Mouse (Mus musculus) thymus, postnatal 10 days (tissue): ENCODE data around the gene Dkkl1.

ENCODE experiments used
- DNase-seq, 2 experiments: peaks; one replicate each; pipeline ENCODE4 v3.0.0; 2021; ENCODE audit warnings: low spot score in 2 of 2

The Dkkl1 gene

DNA sequence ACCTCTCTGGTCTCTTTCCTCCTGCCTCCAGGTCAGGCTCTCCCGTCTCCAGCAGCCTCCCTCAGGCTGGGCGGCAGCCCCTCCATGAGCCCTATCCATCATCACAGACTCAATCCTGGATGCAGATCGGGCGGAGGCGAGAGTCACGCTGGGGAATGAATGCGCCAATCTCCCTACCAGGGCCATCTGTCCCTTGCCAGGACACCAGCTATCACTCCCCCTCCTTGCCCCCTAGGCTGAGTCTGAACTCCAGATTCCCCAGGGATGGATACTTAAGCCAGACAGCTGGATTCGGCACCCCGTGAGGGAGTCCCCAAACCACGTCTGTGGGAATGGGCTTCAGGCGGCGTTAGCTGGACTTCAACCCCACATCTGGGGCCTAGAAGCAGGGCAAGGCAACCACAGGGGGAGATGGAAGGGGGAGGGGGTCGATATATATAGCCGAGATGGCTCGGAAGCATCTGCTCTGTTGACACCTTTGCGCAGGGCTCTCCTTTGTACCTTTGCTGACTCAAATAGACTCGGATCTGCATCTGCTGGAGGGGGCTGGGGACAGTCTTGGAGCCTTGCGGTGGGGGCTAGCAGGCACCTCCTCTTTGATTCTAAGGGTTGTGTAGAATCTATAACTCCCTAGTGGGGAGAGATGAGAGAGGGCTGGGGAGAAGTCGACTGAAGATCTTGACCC is 44.0 kb downstream of the Dkkl1 start:
- no peak for DNase-seq

DNA sequence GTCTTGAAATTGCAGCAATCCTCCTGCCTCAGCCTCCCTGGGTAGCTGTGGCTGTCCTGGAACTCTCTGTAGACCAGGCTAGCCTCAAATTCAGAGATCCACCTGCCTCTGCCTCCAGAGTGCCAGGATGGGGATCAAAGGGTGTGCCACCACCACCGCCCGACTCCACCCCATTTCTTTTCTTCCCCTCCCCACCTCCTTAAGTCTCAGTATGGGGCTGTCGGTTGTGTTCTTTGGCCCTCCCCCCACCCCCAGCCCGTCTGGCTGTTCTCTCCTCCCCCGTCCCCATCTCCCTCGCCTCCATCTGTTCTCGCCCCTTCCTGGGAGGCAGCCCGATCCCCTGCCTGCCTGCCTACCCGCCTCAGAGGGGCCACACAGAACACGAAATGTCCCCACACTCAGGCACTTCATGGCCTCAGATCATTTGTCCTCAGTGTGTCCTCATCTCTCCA is 45.0 kb downstream of the Dkkl1 start:
- DNase-seq, result no peak

DNA sequence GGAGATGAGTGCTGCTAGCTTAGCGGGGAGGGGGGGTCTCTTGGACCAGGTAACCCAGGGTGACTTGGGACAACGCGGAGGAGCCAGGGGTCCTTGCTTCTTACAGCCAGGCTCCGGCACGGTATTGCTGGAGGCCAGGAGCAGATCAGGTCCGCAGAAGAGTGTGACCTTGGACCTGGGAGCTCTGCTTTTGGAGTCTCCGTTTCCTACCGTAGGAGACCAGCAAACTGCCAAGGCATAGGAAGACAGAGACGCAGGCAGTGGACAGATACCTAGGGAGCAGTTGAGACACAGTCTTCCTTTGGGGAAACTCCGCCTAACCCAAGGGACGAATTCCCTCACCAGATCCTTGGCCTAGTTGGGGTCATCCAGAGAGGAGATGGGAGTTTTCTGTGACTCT is 46.2 kb downstream of the Dkkl1 start:
- DNase-seq, result no peak

DNA sequence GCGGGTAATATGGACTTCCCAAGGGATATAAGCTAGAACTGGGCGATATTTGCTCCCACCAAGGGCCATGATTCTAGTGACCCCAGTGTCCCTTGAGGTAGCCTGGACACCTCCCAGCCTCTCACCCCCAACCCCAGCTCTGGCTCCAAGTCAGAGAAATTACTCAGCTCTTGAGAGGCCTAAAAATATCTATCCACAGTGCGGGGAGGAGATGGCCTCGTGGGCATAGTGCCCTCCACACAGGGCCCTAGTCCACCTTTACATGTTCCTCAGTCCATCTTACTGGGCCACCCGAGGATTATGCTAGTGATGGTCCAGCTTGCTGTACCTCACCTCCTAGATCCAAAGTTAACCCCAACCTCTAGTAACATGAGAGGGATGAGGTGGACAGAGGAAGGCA is 47.1 kb downstream of the Dkkl1 start:
- no peak for DNase-seq

DNA sequence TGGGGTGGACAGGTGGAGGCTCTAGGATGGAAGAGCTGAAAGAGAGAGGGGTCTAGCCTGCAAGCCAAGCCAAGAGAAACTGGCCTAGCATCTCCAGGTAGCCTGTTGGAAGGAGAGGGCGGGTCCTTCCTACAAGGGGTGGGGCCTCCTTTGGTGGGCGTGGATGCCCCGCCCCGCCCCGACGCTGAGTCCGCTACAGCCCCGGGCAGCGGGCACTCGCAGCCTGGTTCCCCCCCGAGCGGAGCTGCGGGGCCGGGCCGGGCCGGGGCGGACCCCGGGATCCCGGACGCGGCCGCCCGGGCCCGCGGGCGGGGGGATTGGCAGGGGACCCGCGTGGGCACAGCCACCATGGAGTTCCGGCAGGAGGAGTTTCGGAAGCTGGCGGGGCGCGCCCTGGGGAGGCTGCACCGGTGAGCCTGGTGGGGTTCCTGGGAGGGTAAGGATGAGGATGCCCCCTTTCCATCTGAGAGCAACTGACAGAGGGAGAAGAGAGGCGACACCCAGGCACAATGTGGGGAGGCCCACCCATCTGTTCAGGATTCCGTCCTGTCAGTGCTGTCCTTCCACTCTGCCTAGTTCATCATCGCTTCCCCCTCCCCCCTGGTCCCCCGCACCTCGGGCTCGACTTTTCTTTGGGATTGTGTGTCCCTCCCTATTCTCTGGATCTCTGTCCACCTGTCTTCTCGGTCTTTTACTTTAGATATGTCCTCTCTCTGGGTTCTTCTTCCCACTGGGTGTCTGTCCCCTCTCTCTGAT is 48.0 kb downstream of the Dkkl1 start, which contains the start of gene Slc17a7:
Gene Slc17a7, plus strand, starts transcription at position 215 of the 756 bp plus-strand sequence.
- DNase-seq, result no peak

DNA sequence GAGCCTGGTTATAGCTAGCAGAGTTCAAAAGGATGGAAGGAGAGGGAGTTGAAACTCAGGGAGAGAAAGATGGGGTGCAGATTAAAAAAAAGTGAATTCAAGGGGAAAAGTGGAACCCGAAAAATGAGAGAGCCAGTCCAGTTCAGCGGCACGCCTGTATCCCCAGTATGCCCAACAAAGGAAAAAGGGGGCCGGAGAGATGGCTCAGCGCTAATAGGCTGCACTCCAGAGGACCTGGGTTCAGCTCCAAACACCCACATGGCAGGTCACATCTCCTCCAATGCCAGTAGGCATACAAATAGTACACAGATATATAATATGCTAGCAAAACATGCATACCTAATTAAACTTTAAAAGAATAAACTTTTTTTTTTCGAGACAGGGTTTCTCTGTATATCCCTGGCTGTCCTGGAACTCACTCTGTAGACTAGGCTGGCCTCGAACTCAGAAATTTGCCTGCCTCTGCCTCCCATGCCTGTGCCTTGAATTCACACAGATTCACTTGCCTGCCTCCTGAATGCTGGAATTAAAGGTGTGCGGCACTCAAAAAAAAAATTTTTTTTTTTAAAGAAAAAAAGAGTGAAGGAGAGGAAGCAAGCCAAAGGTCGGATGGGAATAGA is 48.8 kb downstream of the Dkkl1 start:
- DNase-seq, result no peak

DNA sequence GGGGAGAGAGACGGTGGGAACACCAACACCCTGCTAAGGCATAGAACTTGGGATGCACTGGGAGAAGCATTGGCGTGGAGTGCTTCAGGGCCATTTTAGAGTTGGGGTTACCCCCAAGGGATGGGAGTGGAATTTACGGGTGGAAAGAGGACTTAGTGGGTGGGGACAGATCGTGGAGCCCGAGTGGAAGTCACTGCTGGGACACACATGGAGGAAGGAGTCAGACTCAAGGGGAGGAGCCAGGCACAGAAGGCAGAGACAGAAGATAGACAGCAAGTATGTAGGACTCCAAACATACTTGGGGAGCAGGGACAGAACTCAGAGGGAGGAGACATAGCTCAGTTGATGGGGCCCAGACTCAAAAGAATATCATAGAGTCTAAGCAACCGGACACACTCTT is 49.4 kb downstream of the Dkkl1 start:
- DNase-seq, result no peak

DNA sequence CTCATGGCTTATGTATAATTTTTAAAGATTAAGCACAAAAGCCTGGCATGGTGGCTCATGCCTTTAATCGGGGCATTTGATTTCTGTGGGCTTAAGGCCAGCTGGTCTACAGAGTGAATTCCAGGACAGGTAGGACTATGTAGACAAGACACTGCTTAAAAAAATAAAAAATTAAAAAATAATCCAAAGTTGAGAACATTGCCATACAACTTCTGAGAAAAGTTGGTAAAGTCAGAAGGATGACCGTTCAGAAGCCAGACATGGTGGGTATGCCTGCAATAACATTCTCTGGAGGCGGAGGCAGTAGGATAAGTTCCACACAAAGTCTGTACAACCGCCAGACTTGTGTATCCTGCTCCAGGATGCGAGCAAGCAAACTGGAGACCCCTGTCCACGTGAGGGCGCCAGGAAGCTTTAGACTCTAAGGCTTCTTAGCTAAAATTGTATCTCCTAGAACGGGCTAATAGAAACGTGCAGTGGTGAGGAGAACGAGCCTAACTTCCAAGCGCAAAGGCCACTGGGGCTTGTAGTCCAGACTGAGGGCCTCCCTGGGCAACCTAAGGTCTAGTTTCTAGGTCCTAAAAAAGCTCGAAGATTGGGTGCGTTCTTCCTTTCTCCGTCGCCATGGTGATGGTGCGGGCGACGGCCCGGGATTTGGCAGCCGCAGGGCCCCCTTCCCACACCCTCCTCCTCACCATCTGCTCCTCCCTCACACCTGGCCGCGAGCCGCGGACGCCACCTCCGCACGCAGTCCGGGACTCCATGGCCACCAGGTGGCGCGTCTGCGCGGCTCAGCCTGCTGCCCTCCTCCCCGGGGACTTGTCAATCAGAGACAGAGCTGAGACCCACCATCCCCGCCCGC is 50.1 kb downstream of the Dkkl1 start:
- DNase-seq, result peak; percentile 87 to 95

DNA sequence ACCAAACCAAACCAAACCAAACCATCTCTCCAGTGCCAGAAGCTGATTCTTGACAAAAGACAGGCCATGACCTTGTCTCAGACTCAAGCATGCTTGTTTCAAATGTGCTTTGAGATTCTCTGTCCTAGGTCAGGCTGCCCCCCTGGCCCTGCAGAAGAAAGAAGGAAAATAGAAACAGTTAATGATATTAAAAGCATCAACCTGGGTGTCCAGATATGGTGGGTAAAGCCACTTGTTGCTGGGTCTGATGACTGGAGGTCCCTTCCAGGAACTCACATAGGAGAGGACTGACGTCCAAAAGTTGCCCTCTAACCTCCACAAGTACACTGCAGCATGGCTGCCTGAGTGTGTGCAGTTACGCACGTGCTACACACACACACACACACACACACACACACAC is 51.1 kb downstream of the Dkkl1 start:
- DNase-seq, result no peak

DNA sequence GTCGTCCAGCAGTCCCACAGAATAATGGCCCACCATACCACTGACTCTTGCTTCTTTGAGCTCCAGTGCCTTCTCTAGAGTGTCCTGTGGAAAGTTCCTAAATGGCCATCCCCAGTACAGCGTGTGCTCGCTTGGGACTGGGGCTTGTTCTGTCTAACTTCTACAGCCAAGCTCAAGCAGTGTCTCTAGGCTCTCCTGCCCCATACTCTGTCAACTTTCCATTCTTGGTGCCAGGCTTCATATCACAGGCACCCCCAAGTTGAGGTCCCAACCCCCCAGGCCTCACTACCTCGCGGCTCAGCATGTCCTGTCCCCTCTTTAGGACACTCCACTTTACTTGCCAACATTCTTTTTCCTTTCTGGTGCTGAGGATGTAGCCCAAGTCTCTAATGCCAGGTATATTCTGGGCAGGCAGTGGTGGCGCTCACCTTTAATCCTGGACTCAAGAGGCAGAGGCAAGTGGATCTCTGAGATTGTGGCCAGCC is 51.6 kb downstream of the Dkkl1 start:
- no peak for DNase-seq

DNA sequence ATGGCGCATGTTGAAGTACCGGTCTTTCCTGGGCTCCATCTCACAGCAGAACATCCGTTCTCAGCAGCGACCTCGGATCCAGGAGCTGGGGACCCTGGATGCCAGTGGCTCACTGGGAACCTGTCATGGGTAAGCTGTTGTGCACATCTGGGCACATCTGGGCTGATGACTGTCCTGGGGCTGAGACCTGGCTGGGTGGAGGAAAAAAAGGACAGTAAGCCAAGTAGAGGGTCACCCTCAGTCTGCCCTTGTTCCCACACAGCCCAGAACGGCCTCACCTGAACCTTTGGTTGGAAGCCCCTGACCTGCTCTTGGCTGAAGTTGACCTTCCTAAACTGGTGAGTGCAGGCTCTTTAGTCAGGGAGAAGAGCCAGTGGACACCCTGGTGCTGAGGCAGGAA is 53.0 kb downstream of the Dkkl1 start:
- no peak for DNase-seq
